Mouse (Mus musculus): ENCODE measurements at regions not wholly inside any gene's neighbourhood (a gene's known extent, or its start where the extent isn't known, plus 50 kb on each side); places are given as distances from the start of the nearest gene placed in this dataset.

DNA sequence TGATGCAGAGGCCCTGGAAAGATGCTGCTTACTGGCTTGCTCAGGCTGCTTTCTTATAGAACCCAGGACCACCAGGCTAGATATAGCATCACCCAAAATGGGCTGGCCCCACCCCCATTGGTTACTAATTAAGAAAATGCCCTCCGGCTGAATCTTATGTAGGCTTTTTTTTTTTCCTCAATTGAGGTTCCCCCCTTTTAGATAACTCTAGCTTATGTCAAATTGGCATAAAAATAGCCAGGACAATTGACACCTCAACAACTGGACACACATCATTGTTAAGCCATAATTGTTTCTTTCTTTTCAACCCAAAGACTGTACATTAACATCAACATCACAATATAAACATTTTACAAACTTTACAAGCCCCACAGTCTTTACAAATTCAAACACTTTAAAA lies 630.8 kb upstream of the Adam5 start:
- TF ChIP-seq CTCF (IDR thresholded peaks at IDR 0.05; ENCODE audit: low read depth) (no peak), EP300 (IDR thresholded peaks at IDR 0.05; ENCODE audit: low read depth) (no peak)
